Mouse (Mus musculus) liver, embryonic 14.5 days (tissue): ENCODE data around the gene Pik3cb.

Source experiments
- CTCF ChIP-seq: IDR thresholded peaks from 2 replicates; pipeline ENCODE4 v1.5.1; 2016; ENCODE audit warnings: antibody characterized with exemption, low read depth, control low read depth
- EP300 ChIP-seq: IDR thresholded peaks from 2 replicates; pipeline ENCODE4 v1.6.1; 2016; ENCODE audit warnings: antibody characterized with exemption, low read depth

- TF ChIP-seq EP300 = no peak
- no peak for TF ChIP-seq CTCF
These were observed at the start of gene Pik3cb for GRCm38 (mm10) chr9:99140063-99140882.
